Mouse (Mus musculus): ENCODE results near the gene Sco2. TPM values are rescaled to one million over a fixed set of nuclear protein-coding genes. Genes with fewer than 3 reads are reported as not detected.

The Sco2 gene
- total RNA-seq, 1 experiment = 46.4 TPM

DNA sequence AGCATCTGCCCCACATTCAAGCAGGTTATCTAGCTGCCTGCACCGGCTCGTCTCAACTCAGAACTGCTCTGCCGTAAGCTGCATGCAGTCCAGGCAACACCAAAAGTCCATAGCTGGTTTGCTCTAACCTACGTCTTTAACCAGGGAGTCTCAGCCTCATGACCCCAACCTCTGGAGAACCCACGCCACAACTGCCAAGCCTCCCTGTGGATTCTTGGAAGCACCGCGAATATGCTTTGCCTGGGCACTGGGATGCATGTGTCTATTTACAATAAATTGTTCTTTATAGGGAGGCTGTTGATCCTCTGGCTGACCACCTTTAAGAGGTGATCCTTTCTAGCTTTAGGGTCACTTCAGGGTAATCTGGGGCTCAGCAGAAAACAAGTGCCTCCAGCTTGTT is 1.1 kb downstream of the Sco2 start:
- in situ Hi-C loops (cut with MboI; ENCODE audit: low sequenced_read_pairs in 2 of 2, unreplicated experiment in 2 of 2) = no loop called here
- peaks cover 52% of the 10 kb centered on the region for H3K36me3 ChIP-seq (ENCODE audit: control insufficient read depth, insufficient read depth, low read length, poor library complexity, severe bottlenecking)
- peak overlapping the region; percentile 71 to 77; a peak in 3 of 4 replicates for H3K4me3 ChIP-seq (ENCODE audit: insufficient read depth in 1 of 2, low read depth in 1 of 2, low read length in 2 of 2, poor library complexity in 1 of 2, severe bottlenecking in 1 of 2)
- peak overlapping the region; percentile 83; the same call in 1 of the 2 replicates for H3K27ac ChIP-seq (ENCODE audit: insufficient read depth, low read depth, low read length, poor library complexity, severe bottlenecking)
- peaks cover 2 to 20% of the 10 kb centered on the region in 2 experiments; a peak in 3 of 4 replicates for H3K4me1 ChIP-seq (ENCODE audit: control insufficient read depth in 2 of 2, insufficient read depth in 2 of 2, low read length in 2 of 2, poor library complexity in 1 of 2)
- no peak for TF ChIP-seq CHD2 (IDR thresholded peaks at IDR 0.05; ENCODE audit: low read depth, low read length)
- no peak for TF ChIP-seq ZNF384 (IDR thresholded peaks at IDR 0.05; ENCODE audit: low read depth, low read length)
- no peak for TF ChIP-seq ZC3H11A (IDR thresholded peaks at IDR 0.05; ENCODE audit: borderline replicate concordance, low read depth, low read length)
- TF ChIP-seq HCFC1 (IDR thresholded peaks at IDR 0.05; ENCODE audit: borderline replicate concordance, insufficient read depth, low read length) = no peak
- TF ChIP-seq MAFK (IDR thresholded peaks at IDR 0.05; ENCODE audit: insufficient read depth, low read depth, low read length) = no peak
- peak overlapping the region; percentile 86; the same call in 1 of the 2 replicates for H3K9ac ChIP-seq (ENCODE audit: insufficient read depth, low read depth, low read length, poor library complexity, severe bottlenecking)
- H3K9me3 ChIP-seq (ENCODE audit: control insufficient read depth, insufficient read depth, low read depth, low read length) = no peaks in the 10 kb centered on the region
- DNase-seq (ENCODE audit: low read depth, low spot score) = no peak

DNA sequence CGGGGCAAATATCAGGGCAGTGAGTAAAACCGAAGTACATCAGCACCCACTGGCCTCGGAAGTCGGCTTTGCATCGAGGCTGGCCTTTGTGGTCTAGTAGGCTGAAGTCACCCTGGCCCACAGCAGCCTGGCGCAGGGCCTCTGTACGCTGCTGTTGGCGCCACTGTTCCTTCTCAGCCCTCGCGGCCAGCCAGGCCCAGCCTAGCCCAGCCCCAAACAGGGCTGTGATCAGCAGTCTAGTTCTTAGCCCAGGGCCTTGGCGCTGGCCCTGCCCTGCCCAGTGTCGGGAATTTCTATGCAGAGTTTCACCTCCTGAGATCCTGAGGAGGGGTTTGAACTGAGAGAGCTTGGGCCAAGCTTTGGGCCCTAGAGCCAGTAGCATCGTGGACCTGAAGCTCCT is 1.6 kb downstream of the Sco2 start:
- H3K36me3 ChIP-seq (ENCODE audit: control insufficient read depth, insufficient read depth, low read length, poor library complexity, severe bottlenecking) = peaks cover 55% of the 10 kb centered on the region
- no peaks in the 10 kb centered on the region for H3K9me3 ChIP-seq (ENCODE audit: control insufficient read depth, insufficient read depth, low read depth, low read length)
- DNase-seq (ENCODE audit: low read depth, low spot score) = no peak
- peaks cover 2 to 16% of the 10 kb centered on the region in 2 experiments; a peak in 3 of 4 replicates for H3K4me1 ChIP-seq (ENCODE audit: control insufficient read depth in 2 of 2, insufficient read depth in 2 of 2, low read length in 2 of 2, poor library complexity in 1 of 2)
- in situ Hi-C loops (cut with MboI; ENCODE audit: low sequenced_read_pairs in 2 of 2, unreplicated experiment in 2 of 2) = no loop called here
- TF ChIP-seq CHD2 (IDR thresholded peaks at IDR 0.05; ENCODE audit: low read depth, low read length) (no peak), ZNF384 (IDR thresholded peaks at IDR 0.05; ENCODE audit: low read depth, low read length) (no peak), ZC3H11A (IDR thresholded peaks at IDR 0.05; ENCODE audit: borderline replicate concordance, low read depth, low read length) (no peak), HCFC1 (IDR thresholded peaks at IDR 0.05; ENCODE audit: borderline replicate concordance, insufficient read depth, low read length) (no peak), MAFK (IDR thresholded peaks at IDR 0.05; ENCODE audit: insufficient read depth, low read depth, low read length) (no peak)
- H3K4me3 ChIP-seq (ENCODE audit: insufficient read depth in 1 of 2, low read depth in 1 of 2, low read length in 2 of 2, poor library complexity in 1 of 2, severe bottlenecking in 1 of 2) = peak overlapping the region in 1 of 2 experiments; percentile 71; a peak in 2 of 4 replicates
- H3K9ac ChIP-seq (ENCODE audit: insufficient read depth, low read depth, low read length, poor library complexity, severe bottlenecking) = peak overlapping the region; percentile 86; the same call in 1 of the 2 replicates
- no peak overlapping the region for H3K27ac ChIP-seq (ENCODE audit: insufficient read depth, low read depth, low read length, poor library complexity, severe bottlenecking)

DNA sequence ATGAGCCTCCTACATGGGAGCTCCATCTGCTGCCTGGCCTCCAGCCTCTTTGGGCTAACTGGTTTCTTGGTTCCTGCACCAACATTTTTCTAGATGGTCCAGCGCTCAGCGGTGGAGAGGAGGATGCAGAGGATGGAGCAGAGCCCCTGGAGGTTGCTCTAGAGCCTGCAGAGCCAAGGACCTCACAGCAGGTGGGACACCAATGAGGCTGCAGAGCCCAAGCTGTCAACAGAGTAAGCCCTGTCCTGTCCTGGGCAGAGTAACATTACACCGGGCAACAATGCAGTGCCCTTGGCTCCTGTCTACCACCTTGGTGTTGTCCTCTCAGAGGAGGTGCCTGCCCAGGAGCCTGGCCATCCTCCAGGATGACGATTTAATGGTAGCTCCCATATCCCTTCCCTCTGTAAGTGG is 8.5 kb downstream of the Sco2 start:
- Histone ChIP-seq H3K9ac (ENCODE audit: insufficient read depth, low read depth, low read length, poor library complexity, severe bottlenecking) (no peak overlapping the region), H3K4me1 (ENCODE audit: control insufficient read depth in 2 of 2, insufficient read depth in 2 of 2, low read length in 2 of 2, poor library complexity in 1 of 2) (no peaks in the 10 kb centered on the region; a peak in 1 of 4 replicates), H3K27ac (ENCODE audit: insufficient read depth, low read depth, low read length, poor library complexity, severe bottlenecking) (no peak overlapping the region), H3K4me3 (ENCODE audit: insufficient read depth in 1 of 2, low read depth in 1 of 2, low read length in 2 of 2, poor library complexity in 1 of 2, severe bottlenecking in 1 of 2) (no peak overlapping the region), H3K9me3 (ENCODE audit: control insufficient read depth, insufficient read depth, low read depth, low read length) (no peaks in the 10 kb centered on the region), H3K36me3 (ENCODE audit: control insufficient read depth, insufficient read depth, low read length, poor library complexity, severe bottlenecking) (peaks cover 85% of the 10 kb centered on the region)
- TF ChIP-seq HCFC1 (IDR thresholded peaks at IDR 0.05; ENCODE audit: borderline replicate concordance, insufficient read depth, low read length) (no peak), ZNF384 (IDR thresholded peaks at IDR 0.05; ENCODE audit: low read depth, low read length) (no peak), MAFK (IDR thresholded peaks at IDR 0.05; ENCODE audit: insufficient read depth, low read depth, low read length) (no peak), CHD2 (IDR thresholded peaks at IDR 0.05; ENCODE audit: low read depth, low read length) (no peak), ZC3H11A (IDR thresholded peaks at IDR 0.05; ENCODE audit: borderline replicate concordance, low read depth, low read length) (no peak)
- in situ Hi-C loops (cut with MboI; ENCODE audit: low sequenced_read_pairs in 2 of 2, unreplicated experiment in 2 of 2) = no loop called here
- no peak for DNase-seq (ENCODE audit: low read depth, low spot score)

DNA sequence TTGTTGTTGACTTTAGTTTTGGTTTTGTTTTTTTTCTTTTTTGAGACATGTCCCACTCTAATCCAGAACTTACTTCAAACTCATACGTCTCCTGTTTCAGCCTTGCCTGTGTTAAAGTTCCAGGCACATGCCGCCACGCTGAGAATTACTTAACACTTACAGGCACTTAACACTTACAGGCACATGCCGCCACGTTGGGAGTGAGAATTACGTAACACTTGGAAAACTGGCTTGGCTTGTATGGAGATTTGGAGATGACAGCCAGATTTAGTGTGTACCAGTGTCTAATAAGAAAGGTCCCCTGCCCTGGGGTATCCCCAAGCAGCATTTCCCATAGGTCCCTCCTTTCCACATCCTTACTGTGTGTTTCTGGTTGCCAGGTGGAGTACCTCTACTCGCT is 10.6 kb downstream of the Sco2 start:
- no peak for DNase-seq (ENCODE audit: low read depth, low spot score)
- TF ChIP-seq MAFK (IDR thresholded peaks at IDR 0.05; ENCODE audit: insufficient read depth, low read depth, low read length) = no peak
- no peak overlapping the region for H3K4me3 ChIP-seq (ENCODE audit: insufficient read depth in 1 of 2, low read depth in 1 of 2, low read length in 2 of 2, poor library complexity in 1 of 2, severe bottlenecking in 1 of 2)
- in situ Hi-C loops (cut with MboI; ENCODE audit: low sequenced_read_pairs in 2 of 2, unreplicated experiment in 2 of 2) = no loop called here
- H3K4me1 ChIP-seq (ENCODE audit: control insufficient read depth in 2 of 2, insufficient read depth in 2 of 2, low read length in 2 of 2, poor library complexity in 1 of 2) = peaks cover 0 to 2% of the 10 kb centered on the region in 2 experiments; a peak in 1 of 4 replicates
- peaks cover 75% of the 10 kb centered on the region for H3K36me3 ChIP-seq (ENCODE audit: control insufficient read depth, insufficient read depth, low read length, poor library complexity, severe bottlenecking)
- no peaks in the 10 kb centered on the region for H3K9me3 ChIP-seq (ENCODE audit: control insufficient read depth, insufficient read depth, low read depth, low read length)
- no peak overlapping the region for H3K9ac ChIP-seq (ENCODE audit: insufficient read depth, low read depth, low read length, poor library complexity, severe bottlenecking)
- H3K27ac ChIP-seq (ENCODE audit: insufficient read depth, low read depth, low read length, poor library complexity, severe bottlenecking) = no peak overlapping the region

- no peak overlapping the region for H3K9ac ChIP-seq (ENCODE audit: insufficient read depth, low read depth, low read length, poor library complexity, severe bottlenecking)
- no peak overlapping the region for H3K27ac ChIP-seq (ENCODE audit: insufficient read depth, low read depth, low read length, poor library complexity, severe bottlenecking)
- TF ChIP-seq ZC3H11A (IDR thresholded peaks at IDR 0.05; ENCODE audit: borderline replicate concordance, low read depth, low read length) (no peak), HCFC1 (IDR thresholded peaks at IDR 0.05; ENCODE audit: borderline replicate concordance, insufficient read depth, low read length) (no peak), CHD2 (IDR thresholded peaks at IDR 0.05; ENCODE audit: low read depth, low read length) (no peak)
- H3K4me3 ChIP-seq (ENCODE audit: insufficient read depth in 1 of 2, low read depth in 1 of 2, low read length in 2 of 2, poor library complexity in 1 of 2, severe bottlenecking in 1 of 2) = no peak overlapping the region
- in situ Hi-C loops (cut with MboI; ENCODE audit: low sequenced_read_pairs in 2 of 2, unreplicated experiment in 2 of 2) = no loop called here
- peaks cover 0 to 12% of the 10 kb centered on the region in 2 experiments; a peak in 2 of 4 replicates for H3K4me1 ChIP-seq (ENCODE audit: control insufficient read depth in 2 of 2, insufficient read depth in 2 of 2, low read length in 2 of 2, poor library complexity in 1 of 2)
- DNase-seq (ENCODE audit: low read depth, low spot score) = no peak
- peaks cover 47% of the 10 kb centered on the region for H3K36me3 ChIP-seq (ENCODE audit: control insufficient read depth, insufficient read depth, low read length, poor library complexity, severe bottlenecking)
- no peaks in the 10 kb centered on the region for H3K9me3 ChIP-seq (ENCODE audit: control insufficient read depth, insufficient read depth, low read depth, low read length)
These were observed 14.9 kb downstream of the Sco2 start for GRCm38 (mm10) chr15:89358784-89359183.

All from ES-E14 (cell line).